In the genomic region with DNA sequence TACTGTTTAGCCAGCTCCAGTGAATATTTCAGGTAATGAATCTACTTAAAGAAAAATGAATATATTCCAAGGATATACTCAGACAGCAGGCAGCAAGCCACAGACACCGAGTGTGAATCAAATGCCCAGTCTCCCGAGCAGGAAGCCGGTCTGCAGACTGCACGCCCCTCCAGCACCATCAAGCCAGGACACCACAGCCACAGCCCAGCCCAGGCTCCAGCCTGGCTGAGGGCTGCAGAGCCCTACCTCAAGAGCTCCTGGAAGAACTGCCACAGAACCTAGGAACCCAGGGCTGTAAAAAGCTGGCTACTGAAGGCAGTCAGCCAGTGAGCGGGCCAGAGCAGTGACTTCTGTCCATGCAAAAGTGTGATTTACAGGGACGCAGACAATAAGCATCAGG, we compare ENCODE assay signal across 23 mouse cellular contexts. TPM values are rescaled to one million over a fixed set of nuclear protein-coding genes. Genes with fewer than 3 reads are reported as not detected.
DNase-seq lines count a peak whose midpoint lies in the region; ATAC-seq lines count a peak whose summit lies in the region.
"Had no signal": no experiment of that assay in that cellular context is flagged by ENCODE, and none has a peak within 500 bp of the region (broad histone marks: within the 10 kb centered on the region; RNA-seq: fewer than 3 reads in every experiment).

No protein-coding gene starts in this region.

- H3K9me3 ChIP-seq in hindbrain, embryonic 13.5 days, result no peaks in the 10 kb centered on the region
- H3K9me3 ChIP-seq in hindbrain, embryonic 16.5 days (ENCODE audit: control insufficient read depth, low read length), result no peaks in the 10 kb centered on the region
- H3K9me3 ChIP-seq in limb, embryonic 11.5 days (ENCODE audit: control insufficient read depth, low read length), result no peaks in the 10 kb centered on the region
- H3K9me3 ChIP-seq in limb, embryonic 10.5 days (replicated peaks), result no peaks in the 10 kb centered on the region
- H3K9me3 ChIP-seq: embryonic facial prominence, embryonic 13.5 days had no signal

- H3K4me1 ChIP-seq in hindbrain, embryonic 13.5 days (replicated peaks), result peaks cover 9% of the 10 kb centered on the region; the same call in 1 of the 2 replicates
- no peaks in the 10 kb centered on the region for H3K4me1 ChIP-seq in hindbrain, embryonic 16.5 days (ENCODE audit: control insufficient read depth, insufficient read depth, low read depth, low read length)
- peaks cover 2% of the 10 kb centered on the region; the same call in 1 of the 2 replicates for H3K4me1 ChIP-seq in limb, embryonic 11.5 days (ENCODE audit: control insufficient read depth, insufficient read depth, low read length)
- peaks cover 34% of the 10 kb centered on the region for H3K4me1 ChIP-seq in limb, embryonic 10.5 days

- H3K9ac ChIP-seq in hindbrain, embryonic 13.5 days, result 0 out of 2 replicates have a peak overlapping the region, but pooled peaks have one; percentile 24
- no peak overlapping the region for H3K9ac ChIP-seq in hindbrain, embryonic 16.5 days (ENCODE audit: low read depth, low read length)
- no peak overlapping the region for H3K9ac ChIP-seq in limb, embryonic 11.5 days (ENCODE audit: low read length)
- H3K9ac ChIP-seq: embryonic facial prominence, embryonic 13.5 days; forebrain, postnatal 0 days; hindbrain, embryonic 14.5 days; liver, embryonic 14.5 days had no signal

- 82% methylated on average over 6 of the region's 6 CpGs for WGBS in hindbrain, embryonic 13.5 days
- WGBS in hindbrain, embryonic 16.5 days, result 85% methylated on average over 6 of the region's 6 CpGs
- 64% methylated on average over 6 of the region's 6 CpGs for WGBS in limb, embryonic 11.5 days
- 60% methylated on average over 6 of the region's 6 CpGs for WGBS in limb, embryonic 10.5 days

- no peaks in the 10 kb centered on the region for H3K36me3 ChIP-seq in hindbrain, embryonic 13.5 days
- no peaks in the 10 kb centered on the region for H3K36me3 ChIP-seq in hindbrain, embryonic 16.5 days (ENCODE audit: control insufficient read depth, insufficient read depth, low read length)
- no peaks in the 10 kb centered on the region for H3K36me3 ChIP-seq in limb, embryonic 11.5 days (ENCODE audit: control insufficient read depth, insufficient read depth, low read length)
- H3K36me3 ChIP-seq in limb, embryonic 10.5 days, result no peaks in the 10 kb centered on the region
- H3K36me3 ChIP-seq: embryonic facial prominence, embryonic 13.5 days had no signal

- no peak overlapping the region for H3K27ac ChIP-seq in hindbrain, embryonic 13.5 days
- H3K27ac ChIP-seq in hindbrain, embryonic 16.5 days (ENCODE audit: low read depth, low read length), result no peak overlapping the region
- 0 out of 2 replicates have a peak overlapping the region, but pooled peaks have one; percentile 30 for H3K27ac ChIP-seq in limb, embryonic 11.5 days (replicated peaks; ENCODE audit: low read depth, low read length)
- H3K27ac ChIP-seq in limb, embryonic 10.5 days, result no peak overlapping the region
- H3K27ac ChIP-seq: embryonic facial prominence, embryonic 13.5 days; hindbrain, embryonic 14.5 days; liver, embryonic 14.5 days had no signal

- no peaks in the 10 kb centered on the region for H3K27me3 ChIP-seq in hindbrain, embryonic 13.5 days
- H3K27me3 ChIP-seq in hindbrain, embryonic 16.5 days (replicated peaks; ENCODE audit: control insufficient read depth, insufficient read depth, low read length), result no peaks in the 10 kb centered on the region
- H3K27me3 ChIP-seq in limb, embryonic 11.5 days (ENCODE audit: control insufficient read depth, insufficient read depth, low read length), result no peaks in the 10 kb centered on the region
- no peaks in the 10 kb centered on the region for H3K27me3 ChIP-seq in limb, embryonic 10.5 days (ENCODE audit: low read depth, poor library complexity, severe bottlenecking)
- H3K27me3 ChIP-seq: CH12.LX; embryonic facial prominence, embryonic 13.5 days had no signal

- ATAC-seq in hindbrain, embryonic 13.5 days (ENCODE audit: low FRiP score), result no peak
- no peak for ATAC-seq in hindbrain, embryonic 16.5 days
- ATAC-seq in limb, embryonic 11.5 days (ENCODE audit: insufficient number of reproducible peaks, low FRiP score, low TSS enrichment, low read depth), result no peak
- ATAC-seq: forebrain, postnatal 0 days; lung, postnatal 0 days had no signal

- DNase-seq in heart, adult 11 months, result peak; percentile 90
- DNase-seq in heart, postnatal 10 days, result no peak
- no peak for DNase-seq in limb, embryonic 11.5 days (ENCODE audit: low spot score)
- no peak for DNase-seq in limb, embryonic 10.5 days (ENCODE audit: low spot score)
- peak; percentile 23 for DNase-seq in heart, postnatal 4 days
- DNase-seq in gastrocnemius, postnatal 25 days, result no peak
- DNase-seq: adrenal gland, postnatal 25 days; cerebellum, adult 11 months; cerebellum, postnatal 10 days; forebrain, postnatal 0 days; left cerebral cortex, postnatal 4 days; midbrain, embryonic 14.5 days; right cerebral cortex, postnatal 14 days; spleen, adult 18-20 months; thymus, postnatal 36 days had no signal

- no peak overlapping the region for H3K4me3 ChIP-seq in hindbrain, embryonic 13.5 days
- H3K4me3 ChIP-seq in hindbrain, embryonic 16.5 days (ENCODE audit: low read length), result no peak overlapping the region
- no peak overlapping the region for H3K4me3 ChIP-seq in limb, embryonic 11.5 days (ENCODE audit: low read depth, low read length)
- H3K4me3 ChIP-seq in limb, embryonic 10.5 days, result no peak overlapping the region
- H3K4me3 ChIP-seq: embryonic facial prominence, embryonic 13.5 days; myocyte had no signal

- intact Hi-C loops in heart, postnatal 10 days (cut with DNase I), result no loop called here

- no peak overlapping the region for H3K4me2 ChIP-seq in hindbrain, embryonic 13.5 days
- no peak overlapping the region for H3K4me2 ChIP-seq in hindbrain, embryonic 16.5 days (ENCODE audit: low read length)
- no peak overlapping the region for H3K4me2 ChIP-seq in limb, embryonic 11.5 days (ENCODE audit: low read depth, severe bottlenecking)
- H3K4me2 ChIP-seq: embryonic facial prominence, embryonic 13.5 days; hindbrain, embryonic 14.5 days had no signal

RNA-seq across cellular contexts. Expression of gene Xxylt1, which starts 28.4 kb away (rescaled TPM):
- 10 to 100 TPM; 15.8 to 17.6 TPM for total RNA-seq in heart, postnatal 10 days (2021)
- 10.8 and 11.6 TPM in 2 replicates for polyA plus RNA-seq in hindbrain, embryonic 13.5 days (2015; fragmentation: Nextera tagmentation; extraction: Ambion mirVana)
- 11.0 and 16.1 TPM in 2 replicates for polyA plus RNA-seq in hindbrain, embryonic 16.5 days (2015; fragmentation: Nextera tagmentation; extraction: Ambion mirVana)
- 16.2 and 19.4 TPM in 2 replicates for polyA plus RNA-seq in limb, embryonic 11.5 days (2014; fragmentation: Nextera tagmentation; extraction: Ambion mirVana)
- polyA plus RNA-seq in limb, embryonic 10.5 days (2016; fragmentation: Nextera tagmentation; extraction: Ambion mirVana), result 16.4 and 16.6 TPM in 2 replicates
- total RNA-seq in heart, postnatal 4 days (2021), result 10 to 100 TPM; 15.9 to 17.3 TPM
- total RNA-seq in gastrocnemius, postnatal 25 days (2021), result 1 to 10 TPM; 2.8 to 3.3 TPM

Comparison
In these comparisons a context has a peak if more than half of its experiments do, and no peak if none do; other contexts are left out.
1. DNase-seq: peak in heart, adult 11 months (single experiment) and heart, postnatal 4 days (single experiment); none in heart, postnatal 10 days (0 of 2), limb, embryonic 11.5 days (single experiment), limb, embryonic 10.5 days (single experiment) and gastrocnemius, postnatal 25 days (single experiment).